Mouse (Mus musculus) myocyte (in vitro differentiated cells): ENCODE measurements around the gene Sdc4.

Experiments used
- CEBPB ChIP-seq: IDR thresholded peaks from 2 replicates; pipeline ENCODE4 v1.6.1; 2011; ENCODE audit warnings: mild to moderate bottlenecking, moderate library complexity; ENCODE audit not compliant: poor library complexity, insufficient read depth, severe bottlenecking
- E2F4 ChIP-seq: IDR thresholded peaks from one replicate; pipeline ENCODE4 v1.6.1; 2011; ENCODE audit warnings: mild to moderate bottlenecking, control low read depth, moderate library complexity; ENCODE audit not compliant: insufficient read depth
- MAX ChIP-seq: IDR thresholded peaks from one replicate; pipeline ENCODE4 v1.6.1; 2011; ENCODE audit warnings: low read depth, mild to moderate bottlenecking, control low read depth
- POLR2A ChIP-seq: IDR thresholded peaks from one replicate; pipeline ENCODE4 v1.6.1; 2011; ENCODE audit warnings: low read depth, mild to moderate bottlenecking, control low read depth, moderate library complexity; ENCODE audit not compliant: insufficient read length
- SRF ChIP-seq: IDR thresholded peaks from one replicate; pipeline ENCODE4 v1.6.1; 2011; ENCODE audit warnings: low read depth; ENCODE audit not compliant: control insufficient read depth, insufficient read length
- TCF3 ChIP-seq: IDR thresholded peaks from one replicate; pipeline ENCODE4 v1.6.1; 2011; ENCODE audit warnings: low read depth, control low read depth; ENCODE audit not compliant: insufficient read length
- USF1 ChIP-seq: IDR thresholded peaks from one replicate; pipeline ENCODE4 v1.6.1; 2011; ENCODE audit warnings: low read depth, mild to moderate bottlenecking, control low read depth, moderate library complexity

DNA sequence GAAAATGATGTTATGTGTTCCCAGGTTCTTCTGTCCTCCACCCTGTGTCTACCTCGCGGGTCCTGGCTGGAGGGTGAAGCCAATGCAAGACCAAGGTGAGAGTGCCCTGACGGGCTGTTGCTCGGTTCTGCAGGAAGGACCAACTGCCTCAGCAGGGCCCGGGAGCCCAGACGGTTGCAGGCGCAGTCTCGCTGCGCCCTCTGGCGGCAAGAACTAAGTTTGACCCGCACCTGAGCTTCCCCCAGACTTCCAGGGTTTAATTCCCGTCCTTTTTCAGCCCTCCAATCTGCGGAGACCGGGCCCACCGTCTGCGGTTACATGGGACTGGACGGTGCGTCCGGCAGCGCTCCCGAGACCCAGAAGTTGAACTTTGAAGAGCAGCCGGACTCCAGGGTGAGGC, 36.0 kb downstream of the Sdc4 start:
- TF ChIP-seq SRF (no peak), USF1 (no peak), POLR2A (no peak), E2F4 (no peak), CEBPB (no peak), TCF3 (no peak), MAX (no peak)
